Mouse (Mus musculus) R1 (cell line): ENCODE results near the gene Olfr136.

ENCODE experiments used
- DNase-seq: peaks from one replicate; pipeline ENCODE4 v3.0.0-alpha.2; 2018; ENCODE audit warnings: low read depth, low spot score

Olfr136 gene

DNA sequence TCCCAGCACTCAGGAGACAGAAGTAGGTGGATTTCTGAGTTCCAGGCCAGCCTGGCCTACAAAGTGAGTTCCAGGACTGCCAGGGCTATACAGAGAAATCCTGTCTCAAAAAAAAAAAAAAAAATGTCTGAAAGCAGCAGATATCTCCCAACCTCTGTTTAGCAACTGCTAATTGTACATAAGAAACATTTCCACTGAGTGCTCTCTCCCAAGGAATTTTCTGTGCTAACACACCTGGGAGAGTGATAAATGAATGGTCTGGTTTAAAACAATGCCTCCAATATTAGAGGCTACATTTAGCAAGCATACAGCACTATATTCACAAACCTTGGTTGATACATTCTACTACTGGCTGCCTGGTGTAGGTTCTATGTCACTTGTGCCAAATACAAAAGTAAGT lies at the start of gene Olfr136:
TSS of gene Olfr136 (plus strand) at position 301 of the 400 bp plus-strand sequence.
- no peak for DNase-seq

DNA sequence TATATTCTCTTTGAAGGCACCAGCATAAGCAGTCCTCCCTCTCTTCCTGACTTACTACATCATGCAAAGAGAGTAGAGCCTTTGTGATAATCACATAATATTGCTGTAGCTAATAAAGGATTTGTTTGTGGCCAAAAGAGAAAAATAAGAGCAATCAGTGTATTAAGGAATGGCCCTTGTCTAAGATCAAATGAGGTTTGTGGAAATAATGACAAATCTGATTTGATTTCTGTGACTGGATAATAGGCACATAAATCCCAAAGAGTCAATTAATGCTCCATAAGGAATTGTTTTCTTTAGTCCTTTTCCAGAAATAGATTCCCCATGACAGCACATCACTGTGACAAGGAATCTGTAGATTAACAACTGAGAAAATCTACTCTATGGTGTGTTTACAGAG lies 22.2 kb upstream of the Olfr136 start, which contains the start of gene Olfr137:
TSS of gene Olfr137 (minus strand) at position 101 of the 400 bp plus-strand sequence.
- no peak for DNase-seq
